Mouse (Mus musculus): ENCODE data around the gene Gm20388. TPM values are rescaled to one million over a fixed set of nuclear protein-coding genes. Genes with fewer than 3 reads are reported as not detected.

Gene Gm20388
- polyA plus RNA-seq, 2 experiments = 8.5 TPM; not detected in 1

- H3K9ac ChIP-seq (replicated peaks) = no peak overlapping the region
- WGBS (ENCODE audit: insufficient replicate concordance) = 45% methylated on average over 12 of the region's 12 CpGs
- no peaks in the 10 kb centered on the region for H3K27me3 ChIP-seq (ENCODE audit: control insufficient read depth, insufficient read depth, low read length)
- DNase-seq (ENCODE audit: low read depth in 3 of 3, low spot score in 3 of 3) = no peak
- peak; percentile 38; the same call in 1 of the 2 replicates for ATAC-seq (ENCODE audit: insufficient read depth)
- H3K4me1 ChIP-seq (replicated peaks; ENCODE audit: control insufficient read depth in 2 of 2, insufficient read depth in 2 of 2, low read length in 1 of 2) = 0 out of 4 replicates have a peak, but pooled peaks cover 0 to 3% of the 10 kb centered on the region in 2 experiments
- H3K27ac ChIP-seq = no peak overlapping the region
- H3K36me3 ChIP-seq (replicated peaks; ENCODE audit: control insufficient read depth, insufficient read depth, low read depth) = no peaks in the 10 kb centered on the region
- TF ChIP-seq CTCF (IDR thresholded peaks at IDR 0.05; ENCODE audit: low read depth) (no peak), EP300 (IDR thresholded peaks at IDR 0.05; ENCODE audit: low read depth) (no peak)
- no peaks in the 10 kb centered on the region for H3K9me3 ChIP-seq (ENCODE audit: control insufficient read depth, low read length)
- H3K4me3 ChIP-seq (ENCODE audit: insufficient read depth in 1 of 2, low read depth in 2 of 2, low read length in 2 of 2) = no peak overlapping the region
- H3K4me2 ChIP-seq (ENCODE audit: low read depth) = no peak overlapping the region
These were observed 2682.6 kb downstream of the Gm20388 start for GRCm38 (mm10) chr8:122593240-122593639.

GRCm38 (mm10) chr8:122593783-122594507 is 2683.3 kb downstream of the Gm20388 start:
- WGBS (ENCODE audit: insufficient replicate concordance) = 70% methylated on average over 19 of the region's 19 CpGs
- H3K9ac ChIP-seq (replicated peaks) = no peak overlapping the region
- TF ChIP-seq EP300 (IDR thresholded peaks at IDR 0.05; ENCODE audit: low read depth) (no peak), CTCF (IDR thresholded peaks at IDR 0.05; ENCODE audit: low read depth) (no peak)
- 0 out of 4 replicates have a peak, but pooled peaks cover 0 to 3% of the 10 kb centered on the region in 2 experiments for H3K4me1 ChIP-seq (replicated peaks; ENCODE audit: control insufficient read depth in 2 of 2, insufficient read depth in 2 of 2, low read length in 1 of 2)
- no peak overlapping the region for H3K27ac ChIP-seq
- no peaks in the 10 kb centered on the region for H3K27me3 ChIP-seq (ENCODE audit: control insufficient read depth, insufficient read depth, low read length)
- DNase-seq (ENCODE audit: low read depth in 3 of 3, low spot score in 3 of 3) (no peak), ATAC-seq (ENCODE audit: insufficient read depth) (no peak)
- H3K4me2 ChIP-seq (ENCODE audit: low read depth) = no peak overlapping the region
- H3K9me3 ChIP-seq (ENCODE audit: control insufficient read depth, low read length) = no peaks in the 10 kb centered on the region
- H3K36me3 ChIP-seq (replicated peaks; ENCODE audit: control insufficient read depth, insufficient read depth, low read depth) = no peaks in the 10 kb centered on the region
- H3K4me3 ChIP-seq (ENCODE audit: insufficient read depth in 1 of 2, low read depth in 2 of 2, low read length in 2 of 2) = no peak overlapping the region

GRCm38 (mm10) chr8:122596031-122596430 is 2685.4 kb downstream of the Gm20388 start:
- WGBS (ENCODE audit: insufficient replicate concordance) = 34% methylated on average over 4 of the region's 4 CpGs
- DNase-seq (ENCODE audit: low read depth in 3 of 3, low spot score in 3 of 3) (no peak), ATAC-seq (ENCODE audit: insufficient read depth) (no peak)
- Histone ChIP-seq H3K4me3 (ENCODE audit: insufficient read depth in 1 of 2, low read depth in 2 of 2, low read length in 2 of 2) (no peak overlapping the region), H3K4me1 (replicated peaks; ENCODE audit: control insufficient read depth in 2 of 2, insufficient read depth in 2 of 2, low read length in 1 of 2) (0 out of 4 replicates have a peak, but pooled peaks cover 0 to 3% of the 10 kb centered on the region in 2 experiments), H3K27me3 (ENCODE audit: control insufficient read depth, insufficient read depth, low read length) (no peaks in the 10 kb centered on the region), H3K9ac (replicated peaks) (no peak overlapping the region), H3K4me2 (ENCODE audit: low read depth) (no peak overlapping the region), H3K27ac (no peak overlapping the region), H3K9me3 (ENCODE audit: control insufficient read depth, low read length) (no peaks in the 10 kb centered on the region), H3K36me3 (replicated peaks; ENCODE audit: control insufficient read depth, insufficient read depth, low read depth) (no peaks in the 10 kb centered on the region)
- TF ChIP-seq EP300 (IDR thresholded peaks at IDR 0.05; ENCODE audit: low read depth) (no peak), CTCF (IDR thresholded peaks at IDR 0.05; ENCODE audit: low read depth) (no peak)

- Histone ChIP-seq H3K36me3 (replicated peaks; ENCODE audit: control insufficient read depth, insufficient read depth, low read depth) (no peaks in the 10 kb centered on the region), H3K4me3 (ENCODE audit: insufficient read depth in 1 of 2, low read depth in 2 of 2, low read length in 2 of 2) (no peak overlapping the region), H3K27me3 (ENCODE audit: control insufficient read depth, insufficient read depth, low read length) (no peaks in the 10 kb centered on the region), H3K4me1 (replicated peaks; ENCODE audit: control insufficient read depth in 2 of 2, insufficient read depth in 2 of 2, low read length in 1 of 2) (no peaks in the 10 kb centered on the region), H3K9me3 (ENCODE audit: control insufficient read depth, low read length) (no peaks in the 10 kb centered on the region), H3K4me2 (ENCODE audit: low read depth) (no peak overlapping the region), H3K9ac (replicated peaks) (no peak overlapping the region), H3K27ac (no peak overlapping the region)
- TF ChIP-seq EP300 (IDR thresholded peaks at IDR 0.05; ENCODE audit: low read depth) (no peak), CTCF (IDR thresholded peaks at IDR 0.05; ENCODE audit: low read depth) (no peak)
- 82% methylated on average over 9 of the region's 9 CpGs for WGBS (ENCODE audit: insufficient replicate concordance)
- DNase-seq (ENCODE audit: low read depth in 3 of 3, low spot score in 3 of 3) (no peak), ATAC-seq (ENCODE audit: insufficient read depth) (no peak)
These were observed 2690.0 kb downstream of the Gm20388 start for GRCm38 (mm10) chr8:122600666-122601065.

- 45% methylated on average over 1 of the region's 1 CpGs for WGBS (ENCODE audit: insufficient replicate concordance)
- H3K27ac ChIP-seq = no peak overlapping the region
These were observed 2694.0 kb downstream of the Gm20388 start for GRCm38 (mm10) chr8:122604640-122605039.

More at GRCm38 (mm10) chr8:122604640-122605039, 2694.0 kb downstream of the Gm20388 start:
- no peak for DNase-seq (ENCODE audit: low read depth in 3 of 3, low spot score in 3 of 3)
- Histone ChIP-seq H3K4me3 (ENCODE audit: insufficient read depth in 1 of 2, low read depth in 2 of 2, low read length in 2 of 2) (no peak overlapping the region), H3K4me2 (ENCODE audit: low read depth) (no peak overlapping the region), H3K9ac (replicated peaks) (no peak overlapping the region), H3K27me3 (ENCODE audit: control insufficient read depth, insufficient read depth, low read length) (no peaks in the 10 kb centered on the region), H3K36me3 (replicated peaks; ENCODE audit: control insufficient read depth, insufficient read depth, low read depth) (no peaks in the 10 kb centered on the region), H3K9me3 (ENCODE audit: control insufficient read depth, low read length) (no peaks in the 10 kb centered on the region), H3K4me1 (replicated peaks; ENCODE audit: control insufficient read depth in 2 of 2, insufficient read depth in 2 of 2, low read length in 1 of 2) (no peaks in the 10 kb centered on the region)
- no peak for ATAC-seq (ENCODE audit: insufficient read depth)
- TF ChIP-seq CTCF (IDR thresholded peaks at IDR 0.05; ENCODE audit: low read depth) = no peak

Measured in liver, embryonic 14.5 days (tissue).